Mouse (Mus musculus): ENCODE data around the gene Ube2d2b.

- TF ChIP-seq CTCF (conservative IDR thresholded peaks at IDR 0.05; ENCODE audit: insufficient read depth, insufficient read length, low read depth, low read length) (no peak), POLR2A (IDR thresholded peaks at IDR 0.05; ENCODE audit: low read depth, low read length) (no peak)
Observed at GRCm38 (mm10) chr5:107875261-107875611, 45.3 kb downstream of the Ube2d2b start.

Measured in kidney, adult 2 months (tissue).